Mouse (Mus musculus) intestine, postnatal 0 days (tissue): ENCODE measurements around the gene Dclre1b. TPM values are rescaled to one million over a fixed set of nuclear protein-coding genes. Genes with fewer than 3 reads are reported as not detected.

ENCODE experiments used
- ATAC-seq: fragments of 200-750 bp; cut with Nextera tagmentation; 2 replicates; pipeline ENCODE4 v1.8.0; 2017; ENCODE audit warnings: mild to moderate bottlenecking, moderate TSS enrichment, moderate library complexity
- H3K27ac ChIP-seq: fragments of 300-500 bp; sonication (generic); 2 replicates; pipeline ENCODE4 v1.5.1; 2014; ENCODE audit warnings: mild to moderate bottlenecking, low read depth, low read length, moderate library complexity
- H3K27me3 ChIP-seq: fragments of 300-500 bp; sonication (generic); replicated peaks from 2 replicates; pipeline ENCODE4 v1.6.1; 2014; ENCODE audit warnings: low read length, mixed read lengths; ENCODE audit not compliant: control insufficient read depth, insufficient read depth
- H3K36me3 ChIP-seq: fragments of 300-500 bp; sonication (generic); 2 replicates; pipeline ENCODE4 v1.6.1; 2014; ENCODE audit warnings: mild to moderate bottlenecking, moderate library complexity; ENCODE audit not compliant: control insufficient read depth, insufficient read depth
- H3K4me1 ChIP-seq: fragments of 300-500 bp; sonication (generic); replicated peaks from 2 replicates; pipeline ENCODE4 v1.6.1; 2014; ENCODE audit warnings: antibody characterized with exemption, low read length, mixed read lengths; ENCODE audit not compliant: control insufficient read depth, insufficient read depth
- H3K4me2 ChIP-seq: fragments of 300-500 bp; sonication (generic); replicated peaks from 2 replicates; pipeline ENCODE4 v1.6.1; 2014; ENCODE audit warnings: low read depth, mild to moderate bottlenecking, moderate library complexity
- H3K4me3 ChIP-seq: fragments of 300-500 bp; sonication (generic); 2 replicates; pipeline ENCODE4 v1.5.1; 2014; ENCODE audit warnings: low read depth, low read length
- H3K9ac ChIP-seq: fragments of 300-500 bp; sonication (generic); 2 replicates; pipeline ENCODE4 v1.6.1; 2014; ENCODE audit warnings: mild to moderate bottlenecking, low read depth, low read length
- H3K9me3 ChIP-seq: fragments of 300-500 bp; sonication (generic); 2 replicates; pipeline ENCODE4 v1.6.1; 2016; ENCODE audit warnings: mixed run types; ENCODE audit not compliant: control insufficient read depth
- CTCF ChIP-seq: sonication (generic); IDR thresholded peaks from 2 replicates; pipeline ENCODE4 v1.5.1; 2016; ENCODE audit warnings: low read depth, mild to moderate bottlenecking, control low read depth, antibody characterized with exemption, moderate library complexity
- WGBS: fragments of 180-500 bp; shearing (Covaris S2); extraction: QIAGEN DNeasy Blood & Tissue Kit; methylation state at CpG from one replicate; pipeline ENCODE4 v1.1.7; 2014; 5-methylcytosine and 5-hydroxymethylcytosine counted together
- polyA plus RNA-seq: library from polyadenylated mRNA; unstranded; fragments of >200 nt; fragmentation: Nextera tagmentation; extraction: Ambion mirVana; gene quantifications from 2 replicates; pipeline ENCODE4 v1.2.1, GENCODE M21; 2015

The Dclre1b gene
- polyA plus RNA-seq, 1 experiment from 2014 or later: 10.2 TPM

DNA sequence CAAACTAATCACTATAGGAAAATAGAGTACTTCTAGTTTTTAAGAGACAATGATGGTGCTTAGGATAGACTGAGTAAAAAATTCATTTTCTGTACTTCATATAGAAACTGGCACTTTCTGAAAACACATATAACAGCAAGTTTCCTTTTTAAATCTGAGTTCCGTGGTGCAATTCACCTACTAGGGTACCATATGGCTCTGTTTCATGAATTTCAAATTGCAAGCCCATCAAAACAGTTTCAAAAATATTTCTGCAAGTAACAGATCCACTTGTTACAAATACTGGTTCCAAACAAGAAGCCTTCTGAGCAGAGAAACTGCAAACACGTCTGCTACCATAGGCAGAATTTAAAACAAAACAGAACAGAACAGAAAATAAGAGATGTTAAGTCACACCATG, 57.7 kb downstream of the Dclre1b start:
- Histone ChIP-seq H3K27ac (no peak overlapping the region), H3K9me3 (no peaks in the 10 kb centered on the region), H3K9ac (no peak overlapping the region), H3K27me3 (no peaks in the 10 kb centered on the region), H3K4me3 (no peak overlapping the region), H3K36me3 (peaks cover 69% of the 10 kb centered on the region), H3K4me1 (no peaks in the 10 kb centered on the region), H3K4me2 (no peak overlapping the region)
- ATAC-seq: no peak
- TF ChIP-seq CTCF: no peak
- WGBS: 89% methylated on average over 2 of the region's 2 CpGs

Other genes starting within 250 kb of the Dclre1b start
- gene Syt6, start 234.2 kb downstream of the Dclre1b start, polyA plus RNA-seq: 0.56 and 0.60 TPM in 2 replicates
- gene Atg4a-ps, start 163.4 kb downstream of the Dclre1b start, polyA plus RNA-seq: 0.26 and 0.31 TPM in 2 replicates
- 11.5 and 13.1 TPM in 2 replicates for gene Olfml3, start 71.4 kb downstream of the Dclre1b start, polyA plus RNA-seq
- not detected in 2 replicates for gene Gm10964, start 70.1 kb downstream of the Dclre1b start, polyA plus RNA-seq
- gene Hipk1, start 17.9 kb downstream of the Dclre1b start, polyA plus RNA-seq: 6.6 and 7.1 TPM in 2 replicates
- 12.6 and 12.9 TPM in 2 replicates for gene Ap4b1, start 76 bp upstream of the Dclre1b start, polyA plus RNA-seq
- 0.18 TPM in 1 of 2 replicates, not detected in the other for gene Gm43064, start 129 bp upstream of the Dclre1b start, polyA plus RNA-seq
- gene Bcl2l15, start 23.2 kb upstream of the Dclre1b start, polyA plus RNA-seq: 27.1 and 31.6 TPM in 2 replicates
- gene Ptpn22, start 50.4 kb upstream of the Dclre1b start, polyA plus RNA-seq: 1.5 TPM in 2 replicates
- gene Rsbn1, start 104.7 kb upstream of the Dclre1b start, polyA plus RNA-seq: 5.3 and 5.5 TPM in 2 replicates
- 6.4 and 7.1 TPM in 2 replicates for gene Phtf1, start 158.7 kb upstream of the Dclre1b start, polyA plus RNA-seq